Mouse (Mus musculus) small intestine, adult 2 months (tissue): ENCODE measurements around the gene B3galt4.

Source experiments
- CTCF ChIP-seq: fragments of 200-500 bp; IDR thresholded peaks from 2 replicates; pipeline ENCODE4 v1.5.1; 2012; ENCODE audit warnings: low read depth, mild to moderate bottlenecking, control low read depth, inconsistent platforms, low read length, moderate library complexity, mixed read lengths; ENCODE audit not compliant: insufficient replicate concordance, insufficient read length; ENCODE audit errors: extremely low read depth
- POLR2A ChIP-seq: fragments of 200-500 bp; IDR thresholded peaks from 2 replicates; pipeline ENCODE4 v1.6.1; 2012; ENCODE audit warnings: low read depth, mild to moderate bottlenecking, control low read depth, inconsistent platforms, low read length, moderate library complexity

GRCm38 (mm10) chr17:33979512-33980050, 28.3 kb upstream of the B3galt4 start:
- TF ChIP-seq CTCF (no peak), POLR2A (no peak)
